8 mouse cellular contexts compared by ENCODE assay signal in genomic region chr11:58980381-58980990, GRCm38 (mm10). TPM values are rescaled to one million over a fixed set of nuclear protein-coding genes. Genes with fewer than 3 reads are reported as not detected.
DNase-seq lines count a peak whose midpoint lies in the region; ATAC-seq and TF ChIP-seq lines count a peak whose summit lies in the region.

No protein-coding gene starts in this region.

- H3K27ac ChIP-seq in heart, embryonic 14.5 days (replicated peaks in 1 of 2; ENCODE audit: control insufficient read depth in 1 of 2, insufficient read depth in 1 of 2, low read depth in 2 of 2, low read length in 2 of 2): peak overlapping the region; percentile 31 to 78
- H3K27ac ChIP-seq in ES-Bruce4 (ENCODE audit: insufficient read depth, low read length): no peak overlapping the region
- no peak overlapping the region for H3K27ac ChIP-seq in embryonic facial prominence, embryonic 14.5 days (replicated peaks; ENCODE audit: low read depth, low read length)
- H3K27ac ChIP-seq in limb, embryonic 15.5 days: no peak overlapping the region; the same call in 1 of the 2 replicates

- no peak for DNase-seq in heart, adult 9 months (ENCODE audit: low spot score in 2 of 2)
- peak; percentile 11 for DNase-seq in embryonic facial prominence, embryonic 14.5 days (ENCODE audit: low spot score)
- no peak for DNase-seq in thymus, postnatal 4 days
- DNase-seq in left cerebral cortex, postnatal 36 days (ENCODE audit: low spot score in 2 of 2): no peak

- intact Hi-C loops in left cerebral cortex, postnatal 36 days (cut with DNase I): loop anchor here (5.0 kb wide), 1 partner anchor 212 kb away; the partner anchor contains the start of gene Guk1

- no peak for TF ChIP-seq EP300 in ES-Bruce4 (IDR thresholded peaks at IDR 0.05; ENCODE audit: insufficient read depth, low read depth, low read length)

- 45% methylated on average over 5 of the region's 5 CpGs for WGBS in heart, embryonic 14.5 days
- WGBS in embryonic facial prominence, embryonic 14.5 days: 60% methylated on average over 5 of the region's 5 CpGs
- WGBS in limb, embryonic 15.5 days: 56% methylated on average over 5 of the region's 5 CpGs

- H3K36me3 ChIP-seq in heart, embryonic 14.5 days (ENCODE audit: control insufficient read depth, insufficient read depth, low read length): peaks cover 39% of the 10 kb centered on the region
- peaks cover 26% of the 10 kb centered on the region for H3K36me3 ChIP-seq in ES-Bruce4 (ENCODE audit: control insufficient read depth, insufficient read depth, low read length, poor library complexity, severe bottlenecking)
- peaks cover 31% of the 10 kb centered on the region for H3K36me3 ChIP-seq in embryonic facial prominence, embryonic 14.5 days (ENCODE audit: control insufficient read depth, insufficient read depth, low read length)
- peaks cover 31% of the 10 kb centered on the region for H3K36me3 ChIP-seq in limb, embryonic 15.5 days

- H3K4me3 ChIP-seq in heart, embryonic 14.5 days (ENCODE audit: control insufficient read depth in 1 of 2, insufficient read depth in 1 of 2, low read depth in 1 of 2, low read length in 2 of 2): peak overlapping the region in 1 of 2 experiments; percentile 87; a peak in 1 of 4 replicates
- H3K4me3 ChIP-seq in ES-Bruce4 (ENCODE audit: low read depth, low read length): 0 out of 2 replicates have a peak overlapping the region, but pooled peaks have one; percentile 3
- H3K4me3 ChIP-seq in embryonic facial prominence, embryonic 14.5 days (ENCODE audit: low read depth, low read length): no peak overlapping the region
- H3K4me3 ChIP-seq in limb, embryonic 15.5 days: no peak overlapping the region

- no peak for ATAC-seq in heart, embryonic 14.5 days (ENCODE audit: insufficient number of reproducible peaks, insufficient read depth, low FRiP score, low read depth)
- ATAC-seq in embryonic facial prominence, embryonic 14.5 days (ENCODE audit: low read depth): no peak
- ATAC-seq in limb, embryonic 15.5 days (ENCODE audit: insufficient number of reproducible peaks, low FRiP score, low TSS enrichment, low read depth): no peak
- no peak for ATAC-seq in activated CD4-positive, CD25-positive, alpha-beta regulatory T cell, adult 4 months

- H3K27me3 ChIP-seq in heart, embryonic 14.5 days (ENCODE audit: control insufficient read depth, insufficient read depth, low read length): no peaks in the 10 kb centered on the region
- no peaks in the 10 kb centered on the region for H3K27me3 ChIP-seq in ES-Bruce4 (ENCODE audit: control insufficient read depth, insufficient read depth, low read length, poor library complexity, severe bottlenecking)
- H3K27me3 ChIP-seq in embryonic facial prominence, embryonic 14.5 days (replicated peaks; ENCODE audit: control insufficient read depth, insufficient read depth, low read length): no peaks in the 10 kb centered on the region
- H3K27me3 ChIP-seq in limb, embryonic 15.5 days: no peaks in the 10 kb centered on the region

- TF ChIP-seq CTCF in ES-Bruce4 (IDR thresholded peaks at IDR 0.05; ENCODE audit: low read depth, low read length): no peak

- no peaks in the 10 kb centered on the region for H3K9me3 ChIP-seq in heart, embryonic 14.5 days (ENCODE audit: control insufficient read depth, low read length)
- H3K9me3 ChIP-seq in ES-Bruce4 (replicated peaks; ENCODE audit: control insufficient read depth, insufficient read depth, low read length, poor library complexity, severe bottlenecking): no peaks in the 10 kb centered on the region
- H3K9me3 ChIP-seq in embryonic facial prominence, embryonic 14.5 days (ENCODE audit: control insufficient read depth, low read length): no peaks in the 10 kb centered on the region
- no peaks in the 10 kb centered on the region for H3K9me3 ChIP-seq in limb, embryonic 15.5 days

- H3K4me1 ChIP-seq in heart, embryonic 14.5 days (ENCODE audit: control insufficient read depth in 2 of 2, insufficient read depth in 2 of 2, low read length in 2 of 2): peaks cover 47 to 67% of the 10 kb centered on the region in 2 experiments
- H3K4me1 ChIP-seq in ES-Bruce4 (ENCODE audit: control insufficient read depth, insufficient read depth, low read length): no peaks in the 10 kb centered on the region
- peaks cover 20% of the 10 kb centered on the region for H3K4me1 ChIP-seq in embryonic facial prominence, embryonic 14.5 days (ENCODE audit: control insufficient read depth, insufficient read depth, low read length)
- H3K4me1 ChIP-seq in limb, embryonic 15.5 days: peaks cover 42% of the 10 kb centered on the region

- no peak for TF ChIP-seq POLR2A in ES-Bruce4 (IDR thresholded peaks at IDR 0.05; ENCODE audit: insufficient read depth, low read length)

- peak overlapping the region; percentile 90 for H3K9ac ChIP-seq in heart, embryonic 14.5 days (ENCODE audit: low read length)
- H3K9ac ChIP-seq in ES-Bruce4 (ENCODE audit: low read depth, poor library complexity, severe bottlenecking): peak overlapping the region; percentile 84
- peak overlapping the region; percentile 55 for H3K9ac ChIP-seq in embryonic facial prominence, embryonic 14.5 days (ENCODE audit: low read depth, low read length)
- H3K9ac ChIP-seq in limb, embryonic 15.5 days: no peak overlapping the region

- H3K4me2 ChIP-seq in heart, embryonic 14.5 days (ENCODE audit: low read length): peak overlapping the region; percentile 98
- H3K4me2 ChIP-seq in embryonic facial prominence, embryonic 14.5 days (ENCODE audit: low read depth, low read length): peak overlapping the region; percentile 98
- peak overlapping the region; percentile 98 for H3K4me2 ChIP-seq in limb, embryonic 15.5 days

RNA-seq across cellular contexts. Expression of gene Trim11, which starts 2.6 kb away (rescaled TPM):
- polyA plus RNA-seq in heart, embryonic 14.5 days (2014; fragmentation: Nextera tagmentation; extraction: Ambion mirVana): 33.4 and 36.1 TPM in 2 replicates
- 22.5 and 25.6 TPM in 2 replicates for polyA plus RNA-seq in ES-Bruce4 (2011; ENCODE audit: insufficient read depth, insufficient read length, low read depth, missing spikeins)
- polyA plus RNA-seq in embryonic facial prominence, embryonic 14.5 days (2014; fragmentation: Nextera tagmentation; extraction: Ambion mirVana): 19.2 and 23.0 TPM in 2 replicates
- polyA plus RNA-seq in limb, embryonic 15.5 days (2015; fragmentation: Nextera tagmentation; extraction: Ambion mirVana): 20.4 and 23.9 TPM in 2 replicates
- 10 to 100 TPM; 18.5 to 22.2 TPM for polyA plus RNA-seq in activated CD4-positive, CD25-positive, alpha-beta regulatory T cell, adult 4 months (2017; shearing (Covaris generic))
- total RNA-seq in left cerebral cortex, postnatal 36 days (2021): 10 to 100 TPM; 21.0 to 24.9 TPM

RNA-seq across cellular contexts. Expression of gene Hist3h2a, which starts 26.0 kb away (rescaled TPM):
- 34.0 and 40.8 TPM in 2 replicates for polyA plus RNA-seq in heart, embryonic 14.5 days (2014; fragmentation: Nextera tagmentation; extraction: Ambion mirVana)
- 2.9 and 3.7 TPM in 2 replicates for polyA plus RNA-seq in ES-Bruce4 (2011; ENCODE audit: insufficient read depth, insufficient read length, low read depth, missing spikeins)
- polyA plus RNA-seq in embryonic facial prominence, embryonic 14.5 days (2014; fragmentation: Nextera tagmentation; extraction: Ambion mirVana): 27.6 and 29.7 TPM in 2 replicates
- polyA plus RNA-seq in limb, embryonic 15.5 days (2015; fragmentation: Nextera tagmentation; extraction: Ambion mirVana): 24.8 and 26.9 TPM in 2 replicates
- 1 to 10 TPM; 3.5 to 5.4 TPM for polyA plus RNA-seq in activated CD4-positive, CD25-positive, alpha-beta regulatory T cell, adult 4 months (2017; shearing (Covaris generic))
- total RNA-seq in left cerebral cortex, postnatal 36 days (2021): 10 to 100 TPM; 60.9 to 64.1 TPM

RNA-seq across cellular contexts. Expression of gene Trim17, which starts 26.0 kb away (rescaled TPM):
- polyA plus RNA-seq in heart, embryonic 14.5 days (2014; fragmentation: Nextera tagmentation; extraction: Ambion mirVana): 0.11 and 0.47 TPM in 2 replicates
- polyA plus RNA-seq in ES-Bruce4 (2011; ENCODE audit: insufficient read depth, insufficient read length, low read depth, missing spikeins): not detected in 2 replicates
- polyA plus RNA-seq in embryonic facial prominence, embryonic 14.5 days (2014; fragmentation: Nextera tagmentation; extraction: Ambion mirVana): 0.41 and 0.51 TPM in 2 replicates
- 0.60 and 0.62 TPM in 2 replicates for polyA plus RNA-seq in limb, embryonic 15.5 days (2015; fragmentation: Nextera tagmentation; extraction: Ambion mirVana)
- under 1 TPM; 0.17 to 0.20 TPM for polyA plus RNA-seq in activated CD4-positive, CD25-positive, alpha-beta regulatory T cell, adult 4 months (2017; shearing (Covaris generic))
- 1 to 10 TPM; 4.8 to 5.7 TPM for total RNA-seq in left cerebral cortex, postnatal 36 days (2021)

RNA-seq across cellular contexts. Expression of gene Hist3h2ba, which starts 31.8 kb away (rescaled TPM):
- polyA plus RNA-seq in heart, embryonic 14.5 days (2014; fragmentation: Nextera tagmentation; extraction: Ambion mirVana): 8.9 and 16.0 TPM in 2 replicates
- polyA plus RNA-seq in ES-Bruce4 (2011; ENCODE audit: insufficient read depth, insufficient read length, low read depth, missing spikeins): 7.7 and 8.0 TPM in 2 replicates
- 14.9 and 20.8 TPM in 2 replicates for polyA plus RNA-seq in embryonic facial prominence, embryonic 14.5 days (2014; fragmentation: Nextera tagmentation; extraction: Ambion mirVana)
- 12.6 and 31.7 TPM in 2 replicates for polyA plus RNA-seq in limb, embryonic 15.5 days (2015; fragmentation: Nextera tagmentation; extraction: Ambion mirVana)
- polyA plus RNA-seq in activated CD4-positive, CD25-positive, alpha-beta regulatory T cell, adult 4 months (2017; shearing (Covaris generic)): 1 to 10 TPM; 1.8 to 4.2 TPM
- 100 to 1,000 TPM; 103 to 124 TPM for total RNA-seq in left cerebral cortex, postnatal 36 days (2021)

RNA-seq across cellular contexts. Expression of gene Rnf187, which starts 41.8 kb away (rescaled TPM):
- 208 and 213 TPM in 2 replicates for polyA plus RNA-seq in heart, embryonic 14.5 days (2014; fragmentation: Nextera tagmentation; extraction: Ambion mirVana)
- 104 and 105 TPM in 2 replicates for polyA plus RNA-seq in ES-Bruce4 (2011; ENCODE audit: insufficient read depth, insufficient read length, low read depth, missing spikeins)
- polyA plus RNA-seq in embryonic facial prominence, embryonic 14.5 days (2014; fragmentation: Nextera tagmentation; extraction: Ambion mirVana): 256 and 271 TPM in 2 replicates
- 202 and 230 TPM in 2 replicates for polyA plus RNA-seq in limb, embryonic 15.5 days (2015; fragmentation: Nextera tagmentation; extraction: Ambion mirVana)
- 10 to 100 TPM; 11.4 to 17.9 TPM for polyA plus RNA-seq in activated CD4-positive, CD25-positive, alpha-beta regulatory T cell, adult 4 months (2017; shearing (Covaris generic))
- total RNA-seq in left cerebral cortex, postnatal 36 days (2021): 100 to 1,000 TPM; 450 to 542 TPM

Comparison
In these comparisons a context has a peak if more than half of its experiments do, and no peak if none do; other contexts are left out.
1. H3K27ac ChIP-seq: peak in heart, embryonic 14.5 days (2 of 2); none in ES-Bruce4 (single experiment), embryonic facial prominence, embryonic 14.5 days (single experiment) and limb, embryonic 15.5 days (single experiment).
2. Peak in every context shown above with its lines, with median percentiles within 50 percentile points of each other: H3K4me2 ChIP-seq.